In genomic region chr13:23620733-23621531, GRCm38 (mm10) we compare ENCODE assay signal across 8 mouse cellular contexts. TPM values are rescaled to one million over a fixed set of nuclear protein-coding genes. Genes with fewer than 3 reads are reported as not detected.
DNase-seq lines count a peak whose midpoint lies in the region; ATAC-seq and TF ChIP-seq lines count a peak whose summit lies in the region.

Gene Hist1h2be (minus strand): TSS chr13:23621124.

- H3K9me3 ChIP-seq in G1E (replicated peaks) = no peaks in the 10 kb centered on the region
- H3K9me3 ChIP-seq in forebrain, embryonic 15.5 days = no peaks in the 10 kb centered on the region
- H3K9me3 ChIP-seq in liver, embryonic 16.5 days (replicated peaks; ENCODE audit: control insufficient read depth, low read length) = no peaks in the 10 kb centered on the region
- H3K9me3 ChIP-seq in neural tube, embryonic 12.5 days = no peaks in the 10 kb centered on the region
- H3K9me3 ChIP-seq in stomach, postnatal 0 days (ENCODE audit: control insufficient read depth, low read length) = no peaks in the 10 kb centered on the region

- peaks cover 23% of the 10 kb centered on the region for H3K4me1 ChIP-seq in G1E (ENCODE audit: insufficient read depth, low read depth, low read length)
- H3K4me1 ChIP-seq in forebrain, embryonic 15.5 days = peaks cover 25% of the 10 kb centered on the region
- H3K4me1 ChIP-seq in liver, embryonic 16.5 days (ENCODE audit: control insufficient read depth, low read depth, low read length) = peaks cover 7% of the 10 kb centered on the region
- H3K4me1 ChIP-seq in neural tube, embryonic 12.5 days = peaks cover 11% of the 10 kb centered on the region; the same call in 1 of the 2 replicates
- no peaks in the 10 kb centered on the region for H3K4me1 ChIP-seq in stomach, postnatal 0 days (replicated peaks; ENCODE audit: control insufficient read depth, insufficient read depth)

- no peaks in the 10 kb centered on the region for H3K36me3 ChIP-seq in G1E (replicated peaks)
- no peaks in the 10 kb centered on the region for H3K36me3 ChIP-seq in forebrain, embryonic 15.5 days
- H3K36me3 ChIP-seq in liver, embryonic 16.5 days (ENCODE audit: control insufficient read depth, insufficient read depth) = no peaks in the 10 kb centered on the region
- no peaks in the 10 kb centered on the region for H3K36me3 ChIP-seq in neural tube, embryonic 12.5 days
- no peaks in the 10 kb centered on the region for H3K36me3 ChIP-seq in stomach, postnatal 0 days (ENCODE audit: control insufficient read depth, insufficient read depth, low read length)

- intact Hi-C loops in heart, postnatal 14 days (cut with DNase I) = loop anchor here (5.0 kb wide), 3 partner anchors 34 to 1889 kb away; partner anchors contain the start of genes Hist1h1t and Hist1h4c

- peak; percentile 79 for ATAC-seq in G1E (ENCODE audit: extremely low read depth, insufficient number of reproducible peaks, low FRiP score, poor library complexity, severe bottlenecking)
- peak; percentile 91 for ATAC-seq in forebrain, embryonic 15.5 days (replicated peaks)
- ATAC-seq in liver, embryonic 16.5 days (ENCODE audit: low read depth) = peak; percentile 65
- ATAC-seq in neural tube, embryonic 12.5 days (ENCODE audit: low FRiP score, low read depth) = peak; percentile 80
- ATAC-seq in stomach, postnatal 0 days (ENCODE audit: low FRiP score, low TSS enrichment) = peak; percentile 85

- peak within 1 kb of the TSS; percentile 70 for H3K4me3 ChIP-seq in G1E (ENCODE audit: low read depth, low read length)
- peak within 1 kb of the TSS; percentile 69 for H3K4me3 ChIP-seq in forebrain, embryonic 15.5 days
- peak within 1 kb of the TSS; percentile 67 for H3K4me3 ChIP-seq in liver, embryonic 16.5 days (ENCODE audit: low read depth, low read length)
- H3K4me3 ChIP-seq in neural tube, embryonic 12.5 days = peak within 1 kb of the TSS; percentile 68
- peak within 1 kb of the TSS; percentile 59 for H3K4me3 ChIP-seq in stomach, postnatal 0 days (ENCODE audit: low read depth, low read length)

- no peak for TF ChIP-seq CTCF in G1E (IDR thresholded peaks at IDR 0.05; ENCODE audit: low read depth, low read length)
- TF ChIP-seq CTCF in stomach, postnatal 0 days (IDR thresholded peaks at IDR 0.05; ENCODE audit: low read depth) = no peak

- no peak for TF ChIP-seq EP300 in stomach, postnatal 0 days (optimal IDR thresholded peaks at IDR 0.05)

- DNase-seq in G1E (ENCODE audit: low spot score) = peak; percentile 47
- peak; percentile 81 for DNase-seq in cerebellum, adult 11-12 months
- peak; percentile 50 to 65 for DNase-seq in heart, postnatal 14 days
- peak; percentile 88 for DNase-seq in large intestine, adult 2 months (ENCODE audit: low read depth, low spot score)
- DNase-seq in stomach, postnatal 0 days (ENCODE audit: low spot score) = peak; percentile 72

- 0 out of 2 replicates have a peak, but pooled peaks cover 5% of the 10 kb centered on the region for H3K27me3 ChIP-seq in G1E (ENCODE audit: insufficient read depth, low read length)
- H3K27me3 ChIP-seq in forebrain, embryonic 15.5 days = no peaks in the 10 kb centered on the region
- H3K27me3 ChIP-seq in liver, embryonic 16.5 days (ENCODE audit: control insufficient read depth, insufficient read depth, low read depth, low read length) = peaks cover 3% of the 10 kb centered on the region; the same call in 1 of the 2 replicates
- no peaks in the 10 kb centered on the region for H3K27me3 ChIP-seq in neural tube, embryonic 12.5 days (replicated peaks)
- H3K27me3 ChIP-seq in stomach, postnatal 0 days (ENCODE audit: control insufficient read depth, insufficient read depth, low read length) = no peaks in the 10 kb centered on the region

- WGBS in forebrain, embryonic 15.5 days = under 1% methylated on average over 27 of the region's 27 CpGs
- WGBS in large intestine, adult 2 months = under 1% methylated on average over 27 of the region's 27 CpGs
- WGBS in liver, embryonic 16.5 days (ENCODE audit: insufficient replicate concordance) = under 1% methylated on average over 27 of the region's 27 CpGs
- 2% methylated on average over 27 of the region's 27 CpGs for WGBS in neural tube, embryonic 12.5 days
- under 1% methylated on average over 27 of the region's 27 CpGs for WGBS in stomach, postnatal 0 days

- peak within 1 kb of the TSS; percentile 85 for H3K9ac ChIP-seq in forebrain, embryonic 15.5 days (replicated peaks)
- peak within 1 kb of the TSS; percentile 80 for H3K9ac ChIP-seq in liver, embryonic 16.5 days (ENCODE audit: low read depth, low read length)
- peak within 1 kb of the TSS; percentile 92 for H3K9ac ChIP-seq in neural tube, embryonic 12.5 days
- H3K9ac ChIP-seq in stomach, postnatal 0 days (ENCODE audit: low read length) = peak within 1 kb of the TSS; percentile 84

- peak within 1 kb of the TSS; percentile 94 for H3K27ac ChIP-seq in forebrain, embryonic 15.5 days (replicated peaks)
- peak within 1 kb of the TSS; percentile 98 for H3K27ac ChIP-seq in liver, embryonic 16.5 days (ENCODE audit: low read length)
- H3K27ac ChIP-seq in neural tube, embryonic 12.5 days = peak within 1 kb of the TSS; percentile 93
- peak within 1 kb of the TSS; percentile 92 for H3K27ac ChIP-seq in stomach, postnatal 0 days (replicated peaks)

- H3K4me2 ChIP-seq in forebrain, embryonic 15.5 days (replicated peaks) = peak within 1 kb of the TSS; percentile 96
- H3K4me2 ChIP-seq in liver, embryonic 16.5 days (ENCODE audit: low read depth, low read length) = peak within 1 kb of the TSS; percentile 91
- peak within 1 kb of the TSS; percentile 95 for H3K4me2 ChIP-seq in neural tube, embryonic 12.5 days (replicated peaks)
- H3K4me2 ChIP-seq in stomach, postnatal 0 days (replicated peaks; ENCODE audit: low read depth) = peak within 1 kb of the TSS; percentile 67

RNA-seq across cellular contexts. Expression of gene Hist1h2be, which starts in this region (rescaled TPM):
- 27.7 and 30.2 TPM in 2 replicates for total RNA-seq in G1E (2014; fragmentation: Nextera tagmentation)
- total RNA-seq in G1E (2017) = 110 and 153 TPM in 2 replicates
- polyA plus RNA-seq in G1E (2012) = 0.56 and 3.5 TPM in 2 replicates
- polyA plus RNA-seq in forebrain, embryonic 15.5 days (2015; fragmentation: Nextera tagmentation; extraction: Ambion mirVana) = 1.9 and 2.5 TPM in 2 replicates
- total RNA-seq in heart, postnatal 14 days (2021) = 10 to 100 TPM; 10.5 to 16.6 TPM
- 1.9 and 2.5 TPM in 2 replicates for polyA plus RNA-seq in large intestine, adult 2 months (2012; rRNA removed)
- 1.9 and 2.0 TPM in 2 replicates for polyA plus RNA-seq in liver, embryonic 16.5 days (2015; fragmentation: Nextera tagmentation; extraction: Ambion mirVana)
- polyA plus RNA-seq in neural tube, embryonic 12.5 days (2016; fragmentation: Nextera tagmentation; extraction: Ambion mirVana) = 1.9 and 2.1 TPM in 2 replicates
- polyA plus RNA-seq in stomach, postnatal 0 days (2015; fragmentation: Nextera tagmentation; extraction: Ambion mirVana) = 0.64 and 0.73 TPM in 2 replicates

Comparison
In these comparisons a context has a peak if more than half of its experiments do, and no peak if none do; other contexts are left out.
1. Peak in every context shown above with its lines: DNase-seq, ATAC-seq, H3K4me3 ChIP-seq and H3K27ac ChIP-seq.
2. Peak in DNase-seq, ATAC-seq, H3K4me3 ChIP-seq, H3K27ac ChIP-seq, H3K9ac ChIP-seq and H3K4me2 ChIP-seq in stomach, postnatal 0 days; RNA of the gene not detected or under 1 TPM.